Mouse (Mus musculus) frontal cortex, postnatal 25 days (tissue): ENCODE measurements around the gene Fhit.

Experiments used
- DNase-seq, 2 experiments: peaks; one replicate each; pipeline ENCODE4 v3.0.0; 2022; ENCODE audit warnings: low spot score in 2 of 2

The Fhit gene

DNA sequence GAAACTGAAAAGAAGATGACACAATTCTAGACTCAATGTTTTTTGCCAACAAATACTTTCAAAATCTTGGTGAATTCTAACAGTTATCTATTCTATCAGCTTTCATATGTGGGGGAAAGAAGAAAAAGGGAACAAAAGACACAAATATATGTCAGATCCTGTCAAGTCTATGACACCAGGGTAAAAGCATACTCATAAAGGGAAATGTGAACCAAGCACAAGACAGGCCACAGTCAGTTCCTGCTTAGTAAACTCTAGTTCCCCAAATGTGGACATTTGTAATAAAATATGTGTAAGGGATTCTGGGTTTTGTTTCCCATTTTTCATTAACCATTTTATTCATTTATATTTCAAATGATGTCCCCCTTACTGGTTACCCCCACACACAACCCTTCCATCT lies 1022.5 kb downstream of the Fhit start:
- no peak for DNase-seq

DNA sequence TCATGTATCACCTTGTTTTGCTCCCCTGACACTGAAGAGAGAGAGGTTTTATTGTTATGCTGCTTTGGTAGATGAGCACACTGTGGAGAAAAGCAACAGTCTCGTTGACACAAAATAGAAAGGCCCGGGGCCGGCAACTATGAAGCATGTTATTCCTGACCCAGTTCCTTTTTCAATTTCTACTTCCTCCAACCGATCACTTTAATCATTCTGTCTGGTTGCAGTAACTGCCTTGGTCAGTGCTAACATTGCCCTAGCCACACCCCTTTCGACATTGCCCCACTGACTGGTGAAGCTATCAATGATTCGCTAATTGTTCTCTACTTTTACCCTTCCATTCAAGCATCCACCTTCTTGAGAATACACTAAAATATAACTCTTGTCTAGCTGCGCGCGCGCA lies 1028.0 kb downstream of the Fhit start:
- no peak for DNase-seq

- DNase-seq = no peak
Observed at GRCm38 (mm10) chr14:10129675-10130074, 1032.2 kb downstream of the Fhit start.

- DNase-seq = no peak
Observed at GRCm38 (mm10) chr14:10129088-10129487, 1032.7 kb downstream of the Fhit start.

DNA sequence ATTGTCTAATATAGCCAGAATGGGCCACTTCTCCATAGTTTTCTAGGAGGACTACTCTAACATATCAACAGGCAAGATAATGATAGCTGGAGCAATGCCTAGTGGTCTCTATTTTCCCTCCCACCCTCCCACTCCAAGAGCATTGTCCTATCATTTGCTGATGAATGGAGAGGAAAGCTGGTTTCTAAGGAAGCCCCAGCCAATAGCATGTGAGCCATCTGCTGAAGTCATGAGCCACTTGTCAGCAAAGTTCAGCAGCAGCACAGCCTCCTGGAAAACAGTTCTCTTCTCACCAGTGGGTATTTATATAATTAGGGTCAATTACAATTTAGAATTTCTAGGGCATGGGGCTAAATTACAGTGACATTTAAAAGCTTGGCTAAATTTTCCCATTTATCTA lies 1035.3 kb downstream of the Fhit start:
- no peak for DNase-seq

- DNase-seq = no peak
Observed at GRCm38 (mm10) chr14:10122176-10122575, 1039.7 kb downstream of the Fhit start.

GRCm38 (mm10) chr14:10096236-10096635 lies 1065.6 kb downstream of the Fhit start:
- no peak for DNase-seq

DNA sequence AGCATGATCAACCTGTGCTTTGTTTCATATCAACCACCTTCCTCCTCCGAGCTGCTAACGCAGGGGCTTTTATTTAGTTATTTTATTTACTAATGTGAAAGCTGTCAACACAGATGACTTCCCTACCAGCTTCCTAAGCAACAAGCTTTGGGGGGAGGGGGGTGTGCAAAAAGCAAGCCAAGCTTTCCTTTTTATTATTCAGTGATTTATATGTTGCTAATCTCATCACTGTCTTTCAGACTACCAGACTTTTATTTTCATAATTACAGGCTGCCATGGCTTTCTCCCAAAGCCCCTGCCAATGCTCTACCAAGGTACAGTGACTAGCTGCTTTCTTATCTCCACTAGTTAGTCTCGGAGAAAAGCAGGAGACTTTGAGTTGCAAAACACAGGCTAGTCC lies 1082.8 kb downstream of the Fhit start:
- DNase-seq = no peak

DNA sequence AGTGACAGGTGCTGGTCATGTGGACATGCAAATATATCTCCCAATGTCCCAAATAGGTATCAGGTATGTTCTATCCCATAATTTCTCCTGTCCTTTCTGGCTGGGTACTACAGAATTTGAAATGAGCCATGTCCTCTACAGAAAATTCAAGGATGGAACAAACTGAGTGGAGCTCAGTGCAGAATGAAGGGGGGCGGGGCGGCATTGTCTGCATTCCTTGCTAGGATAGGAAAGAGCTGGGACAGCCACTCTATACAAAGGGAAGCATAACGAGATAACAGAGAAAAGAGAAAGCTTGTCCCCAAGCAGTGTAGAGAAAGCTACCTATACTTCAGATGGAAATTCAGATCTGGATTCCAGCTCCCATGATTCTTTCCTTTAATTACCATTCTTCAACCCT lies 1111.9 kb downstream of the Fhit start:
- DNase-seq = no peak

- DNase-seq = no peak
Observed at GRCm38 (mm10) chr14:10047123-10047783, 1114.6 kb downstream of the Fhit start.

- no peak for DNase-seq
Observed at GRCm38 (mm10) chr14:10046336-10047122, 1115.3 kb downstream of the Fhit start.

GRCm38 (mm10) chr14:10038021-10038420 lies 1123.8 kb downstream of the Fhit start:
- no peak for DNase-seq

GRCm38 (mm10) chr14:10036685-10037215 lies 1125.1 kb downstream of the Fhit start:
- no peak for DNase-seq

- DNase-seq = no peak
Observed at GRCm38 (mm10) chr14:10035682-10036081, 1126.2 kb downstream of the Fhit start.

GRCm38 (mm10) chr14:10035270-10035669 lies 1126.6 kb downstream of the Fhit start:
- DNase-seq = no peak

DNA sequence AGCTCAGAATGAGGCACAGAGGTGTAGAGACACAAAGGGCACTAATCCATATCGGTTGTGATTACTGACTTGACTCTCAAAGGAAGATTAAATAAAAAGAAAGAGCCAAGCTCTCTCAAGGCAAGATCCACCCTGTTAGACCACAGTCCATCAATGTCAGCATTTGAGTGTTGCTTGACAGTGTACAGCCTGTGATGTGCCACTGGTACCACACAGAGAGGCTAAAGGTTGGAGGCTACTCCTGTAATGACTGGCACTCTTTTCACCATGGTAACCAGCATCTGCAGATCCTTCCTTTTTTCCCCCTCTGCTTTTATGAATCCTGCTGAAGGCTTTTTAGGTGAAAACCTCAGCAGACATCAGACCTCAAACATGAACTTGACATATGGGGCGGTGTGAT lies 1138.5 kb downstream of the Fhit start:
- no peak for DNase-seq

DNA sequence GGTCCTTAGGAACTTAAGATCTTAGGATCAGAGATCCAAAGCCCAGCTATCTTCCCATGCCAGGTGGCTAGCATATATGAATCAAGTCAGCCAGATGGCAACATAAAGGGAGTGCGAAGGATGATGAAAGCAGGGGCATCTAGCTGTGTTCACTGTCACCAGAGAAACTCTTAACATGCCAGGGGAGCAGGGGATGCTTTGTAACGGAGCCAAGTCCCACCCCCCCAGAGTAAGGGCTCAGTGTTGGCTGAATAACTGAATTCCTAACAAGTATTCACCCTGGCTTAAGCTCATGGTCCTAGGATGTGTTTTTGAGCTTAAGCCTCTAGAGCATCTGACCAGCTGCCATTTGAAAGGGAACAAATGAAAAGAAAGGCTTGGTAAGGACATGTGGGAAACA lies 1139.5 kb downstream of the Fhit start:
- no peak for DNase-seq

DNA sequence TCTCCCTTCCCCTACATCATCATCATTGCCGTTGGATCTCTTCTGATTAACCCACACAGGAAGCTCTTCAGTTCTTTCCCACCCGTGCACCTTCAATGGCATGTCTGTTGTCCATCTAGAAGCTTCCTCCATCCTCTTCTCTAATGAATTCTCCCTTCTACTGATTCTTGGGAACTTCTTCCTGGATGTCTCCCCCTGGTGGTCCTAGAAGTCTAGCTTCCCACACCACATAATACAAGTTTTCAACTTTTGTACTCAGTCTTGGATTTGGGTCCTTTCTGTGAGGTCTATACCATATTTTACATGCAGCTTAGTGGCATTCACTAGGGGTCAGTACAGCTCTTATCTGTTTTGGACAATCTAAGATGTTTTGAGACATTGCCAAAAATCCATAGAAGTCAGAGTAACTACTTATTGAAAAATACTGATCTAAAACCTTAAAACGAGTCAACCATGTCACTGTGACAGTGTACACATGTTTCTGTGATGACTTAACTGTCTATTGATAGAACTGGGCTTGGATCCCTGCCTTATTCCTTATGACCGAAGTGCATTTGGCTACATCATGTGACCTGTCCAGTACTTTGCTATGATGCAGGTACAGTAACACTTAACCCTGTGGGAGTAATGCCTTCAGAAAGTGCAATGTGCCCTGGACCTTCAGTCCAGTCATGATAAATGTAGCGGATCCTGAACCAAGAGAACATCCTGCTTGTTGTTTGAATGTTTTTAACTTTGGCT lies 1141.3 kb downstream of the Fhit start:
- no peak for DNase-seq

GRCm38 (mm10) chr14:10013817-10014266 lies 1148.0 kb downstream of the Fhit start:
- DNase-seq = no peak

DNA sequence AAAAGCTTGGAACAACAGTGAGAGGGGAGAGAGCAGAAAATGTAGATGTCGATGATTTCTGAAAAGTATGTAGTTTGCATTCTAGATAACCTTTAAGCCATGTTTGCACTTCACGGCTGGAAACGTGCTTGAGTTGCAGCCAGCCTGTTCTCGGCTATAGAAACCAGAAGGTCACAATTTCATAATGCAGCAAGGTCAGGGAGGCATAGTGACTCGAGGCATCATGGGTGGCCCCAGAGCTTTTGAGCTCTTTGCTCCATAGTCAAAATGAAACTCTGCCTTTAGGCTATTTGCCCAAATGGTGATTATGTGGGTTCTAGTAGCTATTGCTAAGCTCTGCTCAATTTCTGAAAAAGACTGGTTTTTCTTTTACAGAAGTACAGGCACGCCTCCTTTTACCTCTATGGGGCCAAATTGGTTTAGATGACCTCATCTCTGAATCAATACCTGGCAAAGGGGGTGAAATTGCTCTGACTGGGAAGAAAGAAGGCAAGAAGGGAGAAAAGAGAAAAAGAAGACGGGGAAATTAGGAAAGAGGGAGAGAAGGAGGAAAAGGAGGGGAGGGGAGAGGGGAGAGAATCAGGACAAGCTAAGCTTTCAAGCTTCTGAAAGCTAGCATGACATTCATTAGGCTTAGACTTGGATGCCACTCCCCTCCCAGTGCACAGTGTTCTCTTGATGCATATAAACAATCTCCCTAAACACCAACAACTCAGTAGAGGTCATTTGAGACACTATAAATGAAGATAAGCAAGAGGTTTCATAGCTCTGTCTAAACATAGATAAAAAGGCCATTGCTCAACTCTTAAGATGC lies 1148.6 kb downstream of the Fhit start:
- no peak for DNase-seq

- no peak for DNase-seq
Observed at GRCm38 (mm10) chr14:10006278-10006677, 1155.6 kb downstream of the Fhit start.

GRCm38 (mm10) chr14:10003847-10004246 lies 1158.0 kb downstream of the Fhit start:
- no peak for DNase-seq
